Mouse (Mus musculus): ENCODE results near the gene Lamtor1. TPM values are rescaled to one million over a fixed set of nuclear protein-coding genes. Genes with fewer than 3 reads are reported as not detected.
A peak's percentile ranks its signal among the peaks of the same experiment; 100 is the strongest.

Lamtor1 gene
- 119 and 124 TPM in 2 replicates for polyA plus RNA-seq (2014; fragmentation: Nextera tagmentation; extraction: Ambion mirVana)

DNA sequence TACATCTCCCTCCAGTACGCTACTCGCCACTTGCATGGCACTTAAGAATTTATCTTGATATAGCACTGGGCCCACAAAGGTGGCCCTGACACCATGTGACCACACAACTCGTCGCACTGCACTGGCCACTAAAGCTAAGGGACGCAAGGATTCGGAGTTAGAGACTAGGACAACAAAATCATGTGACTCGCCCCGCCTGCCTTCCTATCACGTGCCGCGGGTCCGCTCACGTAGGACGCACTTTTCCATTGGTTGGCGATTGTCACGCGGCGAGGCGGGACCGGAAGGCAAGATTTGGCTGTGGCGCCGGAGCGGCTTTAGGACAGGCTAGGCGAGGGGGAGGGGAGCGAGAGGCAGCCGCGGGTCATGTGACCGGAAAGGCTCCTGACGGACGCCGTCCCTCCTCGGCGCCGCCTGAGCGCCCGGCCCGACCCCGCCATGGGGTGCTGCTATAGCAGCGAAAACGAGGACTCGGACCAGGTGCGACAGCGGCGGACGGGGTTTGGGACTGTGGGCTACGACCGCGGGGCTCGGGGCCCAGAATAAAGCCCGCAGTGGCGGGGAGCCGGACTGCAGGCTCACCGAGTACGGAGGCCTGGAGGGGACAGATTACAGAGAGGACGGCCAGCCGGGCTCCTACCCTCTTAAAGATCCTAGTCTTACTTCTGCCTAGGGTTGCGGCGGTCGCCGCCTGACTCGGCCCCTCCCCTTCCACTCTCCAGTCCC is at the start of gene Lamtor1:
Gene Lamtor1, plus strand, starts transcription at position 344 of the 726 bp plus-strand sequence.
- H3K4me3 ChIP-seq (ENCODE audit: low read depth, low read length) = peak within 1 kb of the TSS; percentile 66
- H3K9me3 ChIP-seq (ENCODE audit: control insufficient read depth, low read length) = no peaks in the 10 kb centered on the region
- H3K27ac ChIP-seq (ENCODE audit: low read depth, low read length) = peak within 1 kb of the TSS; percentile 87
- peak; percentile 98 for DNase-seq (ENCODE audit: low spot score)
- H3K4me2 ChIP-seq = peak within 1 kb of the TSS; percentile 89
- under 1% methylated on average over 61 of the region's 61 CpGs for WGBS
- no peaks in the 10 kb centered on the region for H3K27me3 ChIP-seq (replicated peaks; ENCODE audit: control insufficient read depth, insufficient read depth, low read length)
- H3K4me1 ChIP-seq (replicated peaks; ENCODE audit: control insufficient read depth, insufficient read depth, low read length) = peaks cover 13% of the 10 kb centered on the region
- H3K36me3 ChIP-seq (ENCODE audit: control insufficient read depth, insufficient read depth, low read length) = peaks cover 13% of the 10 kb centered on the region; the same call in 1 of the 2 replicates
- H3K9ac ChIP-seq (ENCODE audit: low read depth, low read length) = peak within 1 kb of the TSS; percentile 77
- peak; percentile 95 for ATAC-seq (replicated peaks; ENCODE audit: low FRiP score)

DNA sequence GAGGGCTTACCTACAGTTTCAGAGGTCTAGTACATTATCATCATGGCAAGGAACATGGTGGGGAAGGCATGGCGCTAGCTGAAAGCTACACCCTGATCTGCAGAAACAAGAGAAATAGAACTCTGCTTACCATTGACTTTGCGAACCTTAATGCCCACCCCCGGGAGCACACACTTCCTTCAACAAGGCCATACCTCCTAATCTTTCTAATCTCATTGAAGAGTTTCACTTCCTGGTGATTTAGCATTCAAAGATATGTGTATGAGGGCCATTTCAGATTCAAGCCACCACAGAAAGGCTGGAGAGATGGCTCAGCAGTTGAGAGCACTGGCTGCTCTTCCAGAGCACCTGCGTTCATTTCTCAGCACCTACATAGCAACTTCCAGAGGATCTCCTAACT is 48.6 kb upstream of the Lamtor1 start, which contains the start of gene Folr2:
Gene Folr2, minus strand, starts transcription at position 101 of the 400 bp plus-strand sequence.
- H3K36me3 ChIP-seq (ENCODE audit: control insufficient read depth, insufficient read depth, low read length) = no peaks in the 10 kb centered on the region
- no peak within 1 kb of the TSS for H3K9ac ChIP-seq (ENCODE audit: low read depth, low read length)
- no peaks in the 10 kb centered on the region for H3K9me3 ChIP-seq (ENCODE audit: control insufficient read depth, low read length)
- no peaks in the 10 kb centered on the region for H3K27me3 ChIP-seq (replicated peaks; ENCODE audit: control insufficient read depth, insufficient read depth, low read length)
- H3K4me1 ChIP-seq (replicated peaks; ENCODE audit: control insufficient read depth, insufficient read depth, low read length) = no peaks in the 10 kb centered on the region
- DNase-seq (ENCODE audit: low spot score) = no peak
- no peak within 1 kb of the TSS for H3K4me2 ChIP-seq
- no peak for ATAC-seq (replicated peaks; ENCODE audit: low FRiP score)
- 76% methylated on average over 4 of the region's 4 CpGs for WGBS
- no peak within 1 kb of the TSS for H3K27ac ChIP-seq (ENCODE audit: low read depth, low read length)
- H3K4me3 ChIP-seq (ENCODE audit: low read depth, low read length) = no peak within 1 kb of the TSS

- H3K27ac ChIP-seq (ENCODE audit: low read depth, low read length) = no peak overlapping the region
- H3K4me2 ChIP-seq = no peak overlapping the region
- no peak for DNase-seq (ENCODE audit: low spot score)
- 73% methylated on average over 9 of the region's 9 CpGs for WGBS
- H3K4me3 ChIP-seq (ENCODE audit: low read depth, low read length) = no peak overlapping the region
- H3K27me3 ChIP-seq (replicated peaks; ENCODE audit: control insufficient read depth, insufficient read depth, low read length) = no peaks in the 10 kb centered on the region
- H3K9me3 ChIP-seq (ENCODE audit: control insufficient read depth, low read length) = no peaks in the 10 kb centered on the region
- no peaks in the 10 kb centered on the region for H3K4me1 ChIP-seq (replicated peaks; ENCODE audit: control insufficient read depth, insufficient read depth, low read length)
- ATAC-seq (replicated peaks; ENCODE audit: low FRiP score) = no peak
- H3K36me3 ChIP-seq (ENCODE audit: control insufficient read depth, insufficient read depth, low read length) = no peaks in the 10 kb centered on the region
- no peak overlapping the region for H3K9ac ChIP-seq (ENCODE audit: low read depth, low read length)
Observed at GRCm38 (mm10) chr7:101858362-101858761, 47.3 kb upstream of the Lamtor1 start.

DNA sequence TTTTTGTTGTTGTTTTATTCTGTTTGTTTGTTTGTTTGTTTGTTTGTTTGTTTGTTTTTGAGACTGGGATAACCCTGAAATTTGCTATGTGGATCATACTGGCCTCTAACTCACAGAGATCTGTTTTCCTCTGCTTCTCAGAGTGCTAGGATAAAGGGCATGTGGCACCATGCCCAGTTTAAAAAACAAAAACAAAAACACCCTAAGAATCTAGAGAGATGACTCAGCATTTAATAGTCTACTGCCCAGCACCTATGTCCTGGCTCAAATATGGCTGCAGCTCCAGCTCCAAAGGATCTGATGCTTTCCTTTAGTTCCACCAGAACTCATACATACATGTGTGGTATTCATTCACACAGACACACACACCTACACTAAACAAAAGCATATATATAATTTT is 44.7 kb upstream of the Lamtor1 start:
- H3K4me1 ChIP-seq (replicated peaks; ENCODE audit: control insufficient read depth, insufficient read depth, low read length) = no peaks in the 10 kb centered on the region
- H3K27me3 ChIP-seq (replicated peaks; ENCODE audit: control insufficient read depth, insufficient read depth, low read length) = no peaks in the 10 kb centered on the region
- H3K4me3 ChIP-seq (ENCODE audit: low read depth, low read length) = no peak overlapping the region
- H3K36me3 ChIP-seq (ENCODE audit: control insufficient read depth, insufficient read depth, low read length) = no peaks in the 10 kb centered on the region
- no peak overlapping the region for H3K9ac ChIP-seq (ENCODE audit: low read depth, low read length)
- H3K27ac ChIP-seq (ENCODE audit: low read depth, low read length) = no peak overlapping the region
- no peak overlapping the region for H3K4me2 ChIP-seq
- DNase-seq (ENCODE audit: low spot score) (no peak), ATAC-seq (replicated peaks; ENCODE audit: low FRiP score) (no peak)
- no peaks in the 10 kb centered on the region for H3K9me3 ChIP-seq (ENCODE audit: control insufficient read depth, low read length)

GRCm38 (mm10) chr7:101862291-101862690 is 43.4 kb upstream of the Lamtor1 start:
- no peaks in the 10 kb centered on the region for H3K9me3 ChIP-seq (ENCODE audit: control insufficient read depth, low read length)
- H3K27me3 ChIP-seq (replicated peaks; ENCODE audit: control insufficient read depth, insufficient read depth, low read length) = no peaks in the 10 kb centered on the region
- 59% methylated on average over 3 of the region's 3 CpGs for WGBS
- no peaks in the 10 kb centered on the region for H3K4me1 ChIP-seq (replicated peaks; ENCODE audit: control insufficient read depth, insufficient read depth, low read length)
- no peak overlapping the region for H3K27ac ChIP-seq (ENCODE audit: low read depth, low read length)
- no peak overlapping the region for H3K4me3 ChIP-seq (ENCODE audit: low read depth, low read length)
- H3K9ac ChIP-seq (ENCODE audit: low read depth, low read length) = no peak overlapping the region
- H3K4me2 ChIP-seq = no peak overlapping the region
- no peak for ATAC-seq (replicated peaks; ENCODE audit: low FRiP score)
- no peaks in the 10 kb centered on the region for H3K36me3 ChIP-seq (ENCODE audit: control insufficient read depth, insufficient read depth, low read length)
- DNase-seq (ENCODE audit: low spot score) = no peak

GRCm38 (mm10) chr7:101863415-101863814 is 42.3 kb upstream of the Lamtor1 start, which contains the start of gene Anapc15:
Gene Anapc15, plus strand, starts transcription at chr7:101863715.
- H3K36me3 ChIP-seq (ENCODE audit: control insufficient read depth, insufficient read depth, low read length) = no peaks in the 10 kb centered on the region
- H3K9ac ChIP-seq (ENCODE audit: low read depth, low read length) = no peak within 1 kb of the TSS
- no peaks in the 10 kb centered on the region for H3K9me3 ChIP-seq (ENCODE audit: control insufficient read depth, low read length)
- no peak for ATAC-seq (replicated peaks; ENCODE audit: low FRiP score)
- H3K4me3 ChIP-seq (ENCODE audit: low read depth, low read length) = no peak within 1 kb of the TSS
- DNase-seq (ENCODE audit: low spot score) = no peak
- WGBS = 61% methylated on average over 3 of the region's 3 CpGs
- no peak within 1 kb of the TSS for H3K27ac ChIP-seq (ENCODE audit: low read depth, low read length)
- no peak within 1 kb of the TSS for H3K4me2 ChIP-seq
- no peaks in the 10 kb centered on the region for H3K4me1 ChIP-seq (replicated peaks; ENCODE audit: control insufficient read depth, insufficient read depth, low read length)
- no peaks in the 10 kb centered on the region for H3K27me3 ChIP-seq (replicated peaks; ENCODE audit: control insufficient read depth, insufficient read depth, low read length)

DNA sequence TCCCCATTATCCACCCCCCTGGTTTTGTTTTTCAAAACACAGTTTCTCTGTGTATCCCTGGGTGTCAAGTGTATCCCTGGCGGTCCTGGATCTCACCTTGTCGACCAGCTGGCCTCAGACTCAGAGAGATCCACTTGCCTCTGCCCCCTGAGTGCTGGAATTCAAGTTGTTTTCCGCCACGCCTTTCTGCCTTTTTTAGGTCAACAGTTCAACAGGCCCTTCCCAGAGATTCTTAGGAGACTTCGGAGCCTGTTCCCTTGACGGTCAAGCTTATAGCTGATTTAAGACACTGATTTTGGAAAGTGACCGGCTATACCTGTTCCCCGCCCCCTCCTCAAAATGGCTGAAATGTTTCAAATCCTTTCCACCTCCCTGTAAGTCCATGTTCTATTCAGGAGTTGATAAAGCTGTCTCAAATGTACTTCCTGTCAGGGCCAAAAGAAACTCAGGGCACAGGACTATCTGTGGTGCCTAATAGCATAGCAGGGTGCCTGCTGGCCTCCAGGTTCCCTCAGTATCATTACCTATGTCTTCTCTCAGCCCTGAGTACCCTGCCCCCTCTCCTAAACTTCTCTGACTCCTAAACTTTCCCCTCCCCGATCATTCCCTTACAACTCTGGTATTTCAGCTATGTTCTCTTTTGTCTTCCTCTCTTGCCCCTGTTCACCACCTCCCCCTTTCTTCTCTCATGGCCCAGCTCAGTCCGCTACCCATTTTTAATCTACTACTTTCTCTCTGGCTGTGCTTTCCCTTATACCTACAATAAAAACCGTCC is 39.0 kb upstream of the Lamtor1 start:
- Histone ChIP-seq H3K9me3 (ENCODE audit: control insufficient read depth, low read length) (no peaks in the 10 kb centered on the region), H3K27me3 (replicated peaks; ENCODE audit: control insufficient read depth, insufficient read depth, low read length) (no peaks in the 10 kb centered on the region), H3K9ac (ENCODE audit: low read depth, low read length) (no peak overlapping the region), H3K4me1 (replicated peaks; ENCODE audit: control insufficient read depth, insufficient read depth, low read length) (no peaks in the 10 kb centered on the region), H3K36me3 (ENCODE audit: control insufficient read depth, insufficient read depth, low read length) (no peaks in the 10 kb centered on the region), H3K27ac (ENCODE audit: low read depth, low read length) (no peak overlapping the region), H3K4me3 (ENCODE audit: low read depth, low read length) (no peak overlapping the region), H3K4me2 (no peak overlapping the region)
- DNase-seq (ENCODE audit: low spot score) (no peak), ATAC-seq (replicated peaks; ENCODE audit: low FRiP score) (no peak)
- WGBS = 76% methylated on average over 11 of the region's 11 CpGs

GRCm38 (mm10) chr7:101867482-101867881 is 38.2 kb upstream of the Lamtor1 start:
- H3K9ac ChIP-seq (ENCODE audit: low read depth, low read length) = no peak overlapping the region
- H3K4me1 ChIP-seq (replicated peaks; ENCODE audit: control insufficient read depth, insufficient read depth, low read length) = no peaks in the 10 kb centered on the region
- ATAC-seq (replicated peaks; ENCODE audit: low FRiP score) (no peak), DNase-seq (ENCODE audit: low spot score) (no peak)
- WGBS = 96% methylated on average over 4 of the region's 4 CpGs
- no peaks in the 10 kb centered on the region for H3K36me3 ChIP-seq (ENCODE audit: control insufficient read depth, insufficient read depth, low read length)
- H3K4me2 ChIP-seq = no peak overlapping the region
- H3K27me3 ChIP-seq (replicated peaks; ENCODE audit: control insufficient read depth, insufficient read depth, low read length) = no peaks in the 10 kb centered on the region
- H3K4me3 ChIP-seq (ENCODE audit: low read depth, low read length) = no peak overlapping the region
- no peaks in the 10 kb centered on the region for H3K9me3 ChIP-seq (ENCODE audit: control insufficient read depth, low read length)
- H3K27ac ChIP-seq (ENCODE audit: low read depth, low read length) = no peak overlapping the region
